In genomic region chr11:77492911-77493332, GRCm38 (mm10) we compare ENCODE assay signal across 7 mouse cellular contexts. TPM values are rescaled to one million over a fixed set of nuclear protein-coding genes. Genes with fewer than 3 reads are reported as not detected.
DNase-seq lines count a peak whose midpoint lies in the region; ATAC-seq lines count a peak whose summit lies in the region.

No protein-coding gene starts in this region.

- peak overlapping the region; percentile 90 for H3K9ac ChIP-seq in intestine, embryonic 15.5 days
- peak overlapping the region; percentile 63 for H3K9ac ChIP-seq in midbrain, embryonic 12.5 days (replicated peaks)

- no peaks in the 10 kb centered on the region for H3K9me3 ChIP-seq in intestine, embryonic 15.5 days
- no peaks in the 10 kb centered on the region for H3K9me3 ChIP-seq in limb, embryonic 10.5 days (replicated peaks)
- no peaks in the 10 kb centered on the region for H3K9me3 ChIP-seq in midbrain, embryonic 12.5 days

- H3K4me3 ChIP-seq in intestine, embryonic 15.5 days (replicated peaks) = peak overlapping the region; percentile 96
- peak overlapping the region; percentile 98 for H3K4me3 ChIP-seq in limb, embryonic 10.5 days
- peak overlapping the region; percentile 97 for H3K4me3 ChIP-seq in midbrain, embryonic 12.5 days

- peaks cover 69% of the 10 kb centered on the region for H3K4me1 ChIP-seq in intestine, embryonic 15.5 days (replicated peaks)
- peaks cover 89% of the 10 kb centered on the region for H3K4me1 ChIP-seq in limb, embryonic 10.5 days
- H3K4me1 ChIP-seq in midbrain, embryonic 12.5 days = peaks cover 74% of the 10 kb centered on the region

- no peaks in the 10 kb centered on the region for H3K27me3 ChIP-seq in intestine, embryonic 15.5 days (replicated peaks)
- no peaks in the 10 kb centered on the region for H3K27me3 ChIP-seq in limb, embryonic 10.5 days (ENCODE audit: low read depth, poor library complexity, severe bottlenecking)
- no peaks in the 10 kb centered on the region for H3K27me3 ChIP-seq in midbrain, embryonic 12.5 days

- H3K36me3 ChIP-seq in intestine, embryonic 15.5 days = no peaks in the 10 kb centered on the region
- H3K36me3 ChIP-seq in limb, embryonic 10.5 days = 0 out of 2 replicates have a peak, but pooled peaks cover 14% of the 10 kb centered on the region
- H3K36me3 ChIP-seq in midbrain, embryonic 12.5 days = no peaks in the 10 kb centered on the region

- peak; percentile 82 for ATAC-seq in intestine, embryonic 15.5 days
- ATAC-seq in midbrain, embryonic 12.5 days (ENCODE audit: low FRiP score, low read depth) = peak; percentile 66

- H3K27ac ChIP-seq in intestine, embryonic 15.5 days = peak overlapping the region; percentile 90
- H3K27ac ChIP-seq in limb, embryonic 10.5 days = peak overlapping the region; percentile 96
- peak overlapping the region; percentile 82 for H3K27ac ChIP-seq in midbrain, embryonic 12.5 days (replicated peaks)

- peak; percentile 92 for DNase-seq in adrenal gland, adult 8-10 months
- peak; percentile 97 for DNase-seq in embryo, embryonic 11 days
- peak; percentile 97 for DNase-seq in gastrocnemius, postnatal 25 days
- DNase-seq in limb, embryonic 10.5 days (ENCODE audit: low spot score) = peak; percentile 91
- DNase-seq in spleen, adult 12 weeks (ENCODE audit: low spot score) = peak; percentile 84

- peak overlapping the region; percentile 97 for H3K4me2 ChIP-seq in intestine, embryonic 15.5 days (replicated peaks)
- H3K4me2 ChIP-seq in midbrain, embryonic 12.5 days (replicated peaks) = peak overlapping the region; percentile 80

- under 1% methylated on average over 27 of the region's 32 CpGs for WGBS in intestine, embryonic 15.5 days
- WGBS in limb, embryonic 10.5 days = under 1% methylated on average over 32 of the region's 32 CpGs
- under 1% methylated on average over 29 of the region's 32 CpGs for WGBS in midbrain, embryonic 12.5 days

RNA-seq across cellular contexts. Expression of gene Git1, which starts 0.4 kb away (rescaled TPM):
- 10 to 100 TPM; 42.1 to 61.0 (median 50.0) TPM for total RNA-seq in adrenal gland, adult 8-10 months (2022)
- total RNA-seq in gastrocnemius, postnatal 25 days (2021) = 10 to 100 TPM; 24.1 to 24.6 TPM
- 10.7 and 11.8 TPM in 2 replicates for polyA plus RNA-seq in intestine, embryonic 15.5 days (2015; fragmentation: Nextera tagmentation; extraction: Ambion mirVana)
- 13.6 and 14.8 TPM in 2 replicates for polyA plus RNA-seq in limb, embryonic 10.5 days (2016; fragmentation: Nextera tagmentation; extraction: Ambion mirVana)
- polyA plus RNA-seq in midbrain, embryonic 12.5 days (2016; fragmentation: Nextera tagmentation; extraction: Ambion mirVana) = 12.9 and 13.0 TPM in 2 replicates

RNA-seq across cellular contexts. Expression of gene Ankrd13b, which starts 3.4 kb away (rescaled TPM):
- total RNA-seq in adrenal gland, adult 8-10 months (2022) = 10 to 100 TPM in 2 of 4 experiments, 1 to 10 TPM in 2; 5.7 to 13.6 (median 9.3) TPM
- total RNA-seq in gastrocnemius, postnatal 25 days (2021) = 1 to 10 TPM; 7.4 to 7.8 TPM
- polyA plus RNA-seq in intestine, embryonic 15.5 days (2015; fragmentation: Nextera tagmentation; extraction: Ambion mirVana) = 4.9 and 5.1 TPM in 2 replicates
- 12.5 and 13.4 TPM in 2 replicates for polyA plus RNA-seq in limb, embryonic 10.5 days (2016; fragmentation: Nextera tagmentation; extraction: Ambion mirVana)
- polyA plus RNA-seq in midbrain, embryonic 12.5 days (2016; fragmentation: Nextera tagmentation; extraction: Ambion mirVana) = 22.3 and 26.1 TPM in 2 replicates

RNA-seq across cellular contexts. Expression of gene Abhd15, which starts 22.0 kb away (rescaled TPM):
- total RNA-seq in adrenal gland, adult 8-10 months (2022) = 10 to 100 TPM; 14.6 to 23.9 (median 17.4) TPM
- total RNA-seq in gastrocnemius, postnatal 25 days (2021) = 1 to 10 TPM in 1 of 2 experiments, under 1 TPM in 1; 0.26 to 2.1 TPM
- polyA plus RNA-seq in intestine, embryonic 15.5 days (2015; fragmentation: Nextera tagmentation; extraction: Ambion mirVana) = 3.5 and 3.6 TPM in 2 replicates
- polyA plus RNA-seq in limb, embryonic 10.5 days (2016; fragmentation: Nextera tagmentation; extraction: Ambion mirVana) = 1.4 and 2.0 TPM in 2 replicates
- 3.4 and 4.3 TPM in 2 replicates for polyA plus RNA-seq in midbrain, embryonic 12.5 days (2016; fragmentation: Nextera tagmentation; extraction: Ambion mirVana)

RNA-seq across cellular contexts. Expression of gene Trp53i13, which starts 22.9 kb away (rescaled TPM):
- total RNA-seq in adrenal gland, adult 8-10 months (2022) = 10 to 100 TPM; 15.1 to 28.8 (median 20.0) TPM
- total RNA-seq in gastrocnemius, postnatal 25 days (2021) = 1 to 10 TPM; 3.6 to 3.7 TPM
- polyA plus RNA-seq in intestine, embryonic 15.5 days (2015; fragmentation: Nextera tagmentation; extraction: Ambion mirVana) = 28.5 and 29.1 TPM in 2 replicates
- 33.4 and 38.7 TPM in 2 replicates for polyA plus RNA-seq in limb, embryonic 10.5 days (2016; fragmentation: Nextera tagmentation; extraction: Ambion mirVana)
- polyA plus RNA-seq in midbrain, embryonic 12.5 days (2016; fragmentation: Nextera tagmentation; extraction: Ambion mirVana) = 28.8 and 31.3 TPM in 2 replicates

RNA-seq across cellular contexts. Expression of gene Gm10392, which starts 26.1 kb away (rescaled TPM):
- total RNA-seq in adrenal gland, adult 8-10 months (2022) = not detected
- total RNA-seq in gastrocnemius, postnatal 25 days (2021) = not detected
- not detected in 2 replicates for polyA plus RNA-seq in intestine, embryonic 15.5 days (2015; fragmentation: Nextera tagmentation; extraction: Ambion mirVana)
- 0.14 TPM in 1 of 2 replicates, not detected in the other for polyA plus RNA-seq in limb, embryonic 10.5 days (2016; fragmentation: Nextera tagmentation; extraction: Ambion mirVana)
- polyA plus RNA-seq in midbrain, embryonic 12.5 days (2016; fragmentation: Nextera tagmentation; extraction: Ambion mirVana) = not detected in 2 replicates

Comparison
In these comparisons a context has a peak if more than half of its experiments do, and no peak if none do; other contexts are left out.
1. Peak in every context shown above with its lines: DNase-seq, ATAC-seq, H3K4me3 ChIP-seq and H3K27ac ChIP-seq.